Mouse (Mus musculus) midbrain, embryonic 11.5 days (tissue): ENCODE results near the gene Ubl7. TPM values are rescaled to one million over a fixed set of nuclear protein-coding genes. Genes with fewer than 3 reads are reported as not detected.

Source experiments
- ATAC-seq: fragments of 200-750 bp; cut with Nextera tagmentation; 2 replicates; pipeline ENCODE4 v1.8.0; 2017; ENCODE audit warnings: moderate TSS enrichment, moderate library complexity; ENCODE audit not compliant: low FRiP score
- DNase-seq: peaks from one replicate; pipeline ENCODE4 v3.0.0; 2015; ENCODE audit warnings: low spot score; ENCODE audit errors: missing footprints
- H3K27ac ChIP-seq: fragments of 300-500 bp; sonication (generic); 2 replicates; pipeline ENCODE4 v1.5.1; 2014; ENCODE audit warnings: low read depth, low read length
- H3K27me3 ChIP-seq: fragments of 300-500 bp; sonication (generic); 2 replicates; pipeline ENCODE4 v1.6.1; 2014; ENCODE audit warnings: mild to moderate bottlenecking, low read length, moderate library complexity, mixed read lengths; ENCODE audit not compliant: control insufficient read depth, insufficient read depth
- H3K36me3 ChIP-seq: fragments of 300-500 bp; sonication (generic); 2 replicates; pipeline ENCODE4 v1.6.1; 2014; ENCODE audit warnings: mild to moderate bottlenecking, low read length, moderate library complexity, mixed read lengths; ENCODE audit not compliant: control insufficient read depth, insufficient read depth
- H3K4me1 ChIP-seq: fragments of 300-500 bp; sonication (generic); 2 replicates; pipeline ENCODE4 v1.6.1; 2014; ENCODE audit warnings: low read length; ENCODE audit not compliant: control insufficient read depth, insufficient read depth
- H3K4me2 ChIP-seq: fragments of 300-500 bp; sonication (generic); 2 replicates; pipeline ENCODE4 v1.6.1; 2014; ENCODE audit warnings: mild to moderate bottlenecking, moderate library complexity
- H3K4me3 ChIP-seq: fragments of 300-500 bp; sonication (generic); 2 replicates; pipeline ENCODE4 v1.5.1; 2014; ENCODE audit warnings: low read depth, low read length
- H3K9ac ChIP-seq: fragments of 300-500 bp; sonication (generic); 2 replicates; pipeline ENCODE4 v1.6.1; 2014; ENCODE audit warnings: low read length
- H3K9me3 ChIP-seq: fragments of 300-500 bp; sonication (generic); 2 replicates; pipeline ENCODE4 v1.6.1; 2016; ENCODE audit warnings: low read length; ENCODE audit not compliant: control insufficient read depth
- WGBS: fragments of 180-500 bp; shearing (Covaris S2); extraction: QIAGEN DNeasy Blood & Tissue Kit; methylation state at CpG from one replicate; pipeline ENCODE4 v1.1.7; 2014; 5-methylcytosine and 5-hydroxymethylcytosine counted together
- polyA plus RNA-seq: library from polyadenylated mRNA; unstranded; fragments of >200 nt; fragmentation: Nextera tagmentation; extraction: Ambion mirVana; gene quantifications from 2 replicates; pipeline ENCODE4 v1.2.1, GENCODE M21; 2014

Ubl7 gene
- polyA plus RNA-seq, 1 experiment from 2014 or later, result 111 TPM

DNA sequence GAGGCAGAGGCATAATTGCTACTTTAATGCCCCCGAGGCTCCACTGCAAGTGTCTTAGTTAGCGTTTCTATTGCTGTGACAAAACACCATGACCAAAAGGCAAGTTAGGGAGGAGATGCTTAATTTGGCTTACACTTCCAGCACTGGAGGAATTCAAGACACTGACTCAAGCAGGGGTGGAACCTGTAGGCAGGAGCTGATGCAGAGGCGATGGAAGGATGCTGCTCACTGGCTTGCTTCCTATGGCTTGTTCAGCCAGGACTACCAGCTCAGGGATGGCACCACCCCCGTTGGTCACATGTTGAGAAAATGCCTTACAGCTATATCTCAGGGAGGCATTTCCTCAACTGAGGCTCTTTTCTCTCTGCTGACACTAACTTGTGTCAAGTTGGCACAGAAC is 8.6 kb upstream of the Ubl7 start:
- H3K9me3 ChIP-seq, result no peaks in the 10 kb centered on the region
- H3K36me3 ChIP-seq, result no peaks in the 10 kb centered on the region
- H3K27ac ChIP-seq, result no peak overlapping the region; the same call in 1 of the 2 replicates
- no peak overlapping the region for H3K4me2 ChIP-seq
- 78% methylated on average over 4 of the region's 4 CpGs for WGBS
- no peak overlapping the region for H3K4me3 ChIP-seq
- H3K9ac ChIP-seq, result no peak overlapping the region
- no peaks in the 10 kb centered on the region for H3K27me3 ChIP-seq
- DNase-seq, result no peak
- no peak for ATAC-seq
- peaks cover 5% of the 10 kb centered on the region for H3K4me1 ChIP-seq

DNA sequence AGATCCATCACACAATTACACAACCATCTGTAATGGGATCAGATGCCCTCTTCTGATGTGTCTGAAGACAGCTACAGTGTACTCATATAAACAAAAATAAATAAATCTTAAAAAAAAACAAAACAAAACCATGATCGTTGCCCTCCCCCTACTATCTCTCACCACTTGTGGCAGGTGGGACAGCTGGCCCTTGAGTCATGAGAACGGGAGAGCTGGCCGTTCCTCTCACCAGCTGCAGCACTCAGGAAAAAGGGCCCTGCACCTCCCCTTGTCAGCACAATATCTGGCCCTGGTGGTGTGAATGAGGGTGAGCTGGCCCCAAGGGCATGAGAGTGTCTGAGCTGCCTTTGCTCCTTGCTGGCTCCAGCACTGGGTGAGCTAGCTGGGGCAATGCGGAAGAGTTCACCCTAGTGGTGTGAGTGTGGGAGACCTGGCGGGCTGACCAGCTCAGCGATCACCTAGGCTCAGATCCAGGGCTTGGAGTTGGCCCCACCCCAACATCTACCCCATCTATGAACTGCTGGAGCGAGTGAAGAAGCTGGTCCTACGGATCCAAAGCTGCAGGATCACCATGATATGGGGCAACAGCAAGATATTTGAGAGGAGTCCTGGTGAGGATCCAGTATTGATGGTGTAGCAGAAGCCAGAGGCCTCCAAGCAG is 7.1 kb upstream of the Ubl7 start:
- H3K4me1 ChIP-seq, result peaks cover 5% of the 10 kb centered on the region
- no peaks in the 10 kb centered on the region for H3K27me3 ChIP-seq
- no peak overlapping the region for H3K9ac ChIP-seq
- no peak overlapping the region for H3K4me3 ChIP-seq
- 77% methylated on average over 8 of the region's 8 CpGs for WGBS
- H3K36me3 ChIP-seq, result no peaks in the 10 kb centered on the region
- ATAC-seq (no peak), DNase-seq (no peak)
- H3K4me2 ChIP-seq, result no peak overlapping the region
- no peak overlapping the region for H3K27ac ChIP-seq
- no peaks in the 10 kb centered on the region for H3K9me3 ChIP-seq

DNA sequence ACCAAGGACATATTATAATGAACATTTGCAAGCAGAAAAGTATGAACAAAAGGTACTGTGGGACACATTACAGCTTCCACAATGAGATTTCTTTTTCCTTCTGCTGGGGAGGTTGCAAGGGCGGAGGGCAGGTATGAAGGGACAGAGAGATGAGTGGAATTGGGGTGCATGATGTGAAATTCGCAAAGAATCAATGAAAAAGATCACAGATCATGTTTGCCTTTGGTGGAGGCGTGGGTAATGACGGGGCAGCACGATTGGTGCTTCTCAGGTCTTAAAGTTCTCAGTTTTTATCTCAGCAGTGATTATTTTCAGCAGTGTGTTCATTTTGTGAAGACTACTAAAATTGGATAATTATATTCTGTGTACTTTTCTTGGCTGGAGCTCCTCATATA is 6.5 kb upstream of the Ubl7 start:
- no peak overlapping the region for H3K4me3 ChIP-seq
- no peaks in the 10 kb centered on the region for H3K36me3 ChIP-seq
- H3K9me3 ChIP-seq, result no peaks in the 10 kb centered on the region
- peaks cover 5% of the 10 kb centered on the region for H3K4me1 ChIP-seq
- H3K4me2 ChIP-seq, result no peak overlapping the region
- no peaks in the 10 kb centered on the region for H3K27me3 ChIP-seq
- no peak overlapping the region for H3K9ac ChIP-seq
- ATAC-seq (no peak), DNase-seq (no peak)
- WGBS, result 91% methylated on average over 5 of the region's 5 CpGs
- H3K27ac ChIP-seq, result no peak overlapping the region

DNA sequence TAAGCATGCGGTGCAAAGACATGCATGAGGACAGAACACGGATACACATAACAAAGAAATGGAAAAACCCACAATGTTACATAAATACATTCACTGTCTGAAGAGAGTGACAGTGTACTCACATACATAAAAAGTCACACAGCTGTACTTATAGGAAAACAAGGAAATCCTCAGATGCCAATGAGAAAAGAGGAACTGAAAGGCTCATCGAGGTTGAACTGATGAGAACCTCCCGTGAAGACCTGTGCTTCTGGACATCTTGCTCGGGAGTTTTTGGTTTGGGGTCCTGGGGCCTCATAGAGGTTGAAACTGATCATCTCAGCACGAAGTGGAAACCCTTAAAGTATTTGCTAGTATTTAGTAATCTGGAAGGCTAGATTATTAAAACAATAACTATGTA is 3.6 kb upstream of the Ubl7 start:
- no peaks in the 10 kb centered on the region for H3K36me3 ChIP-seq
- no peaks in the 10 kb centered on the region for H3K9me3 ChIP-seq
- DNase-seq (no peak), ATAC-seq (no peak)
- H3K4me2 ChIP-seq, result no peak overlapping the region
- no peak overlapping the region for H3K9ac ChIP-seq
- peaks cover 10% of the 10 kb centered on the region; the same call in 1 of the 2 replicates for H3K4me1 ChIP-seq
- H3K27ac ChIP-seq, result no peak overlapping the region
- 86% methylated on average over 6 of the region's 6 CpGs for WGBS
- H3K27me3 ChIP-seq, result no peaks in the 10 kb centered on the region
- H3K4me3 ChIP-seq, result no peak overlapping the region

DNA sequence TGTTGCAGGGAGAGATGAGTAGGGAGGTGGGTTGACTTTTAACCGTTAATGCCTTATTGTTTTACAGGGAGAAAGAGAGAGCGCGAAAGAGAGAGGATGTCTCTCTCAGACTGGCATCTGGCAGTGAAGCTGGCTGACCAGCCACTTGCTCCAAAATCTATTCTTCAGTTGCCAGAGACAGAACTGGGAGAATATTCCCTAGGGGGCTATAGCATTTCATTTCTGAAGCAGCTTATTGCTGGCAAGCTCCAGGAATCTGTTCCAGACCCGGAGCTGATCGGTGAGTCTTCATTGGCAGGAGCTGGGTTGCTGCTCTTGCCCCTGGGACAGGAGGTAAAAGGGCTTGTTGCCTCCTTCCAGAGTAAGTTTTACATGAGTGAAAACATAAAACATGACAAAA is 1.8 kb downstream of the Ubl7 start:
- Histone ChIP-seq H3K27me3 (no peaks in the 10 kb centered on the region), H3K36me3 (no peaks in the 10 kb centered on the region), H3K4me1 (peaks cover 10% of the 10 kb centered on the region; the same call in 1 of the 2 replicates), H3K9me3 (no peaks in the 10 kb centered on the region), H3K4me3 (no peak overlapping the region), H3K27ac (no peak overlapping the region), H3K9ac (no peak overlapping the region), H3K4me2 (no peak overlapping the region)
- DNase-seq (no peak), ATAC-seq (no peak)
- WGBS, result 95% methylated on average over 5 of the region's 5 CpGs

DNA sequence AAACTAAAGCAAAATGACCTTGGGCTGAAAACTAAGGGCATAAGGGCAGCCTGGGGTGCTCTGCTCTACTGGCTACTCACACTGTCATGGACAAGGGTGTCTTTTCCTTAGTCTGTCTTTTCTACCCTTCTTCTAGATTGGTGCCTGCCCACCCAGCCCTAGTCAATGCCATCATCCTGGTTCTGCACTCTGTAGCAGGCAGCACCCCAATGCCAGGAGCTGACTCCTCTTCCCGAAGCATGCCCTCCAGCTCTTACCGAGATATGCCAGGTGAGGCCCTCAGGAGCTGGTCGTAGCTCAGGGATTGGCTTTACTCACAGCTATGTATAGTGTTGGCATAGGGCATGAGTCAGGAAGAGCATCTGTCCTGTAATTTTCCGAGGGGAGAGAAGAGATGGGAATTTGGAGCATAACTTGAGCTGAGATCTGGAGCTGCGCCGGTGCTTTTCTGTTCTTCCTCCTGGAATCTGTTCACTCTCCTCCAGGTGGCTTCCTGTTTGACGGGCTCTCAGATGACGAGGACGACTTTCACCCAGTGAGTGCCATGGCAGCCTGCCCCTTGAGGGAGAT is 10.8 kb downstream of the Ubl7 start:
- ATAC-seq (no peak), DNase-seq (no peak)
- H3K4me3 ChIP-seq, result no peak overlapping the region
- no peaks in the 10 kb centered on the region for H3K27me3 ChIP-seq
- no peaks in the 10 kb centered on the region for H3K4me1 ChIP-seq
- no peaks in the 10 kb centered on the region for H3K9me3 ChIP-seq
- 90% methylated on average over 9 of the region's 9 CpGs for WGBS
- no peak overlapping the region for H3K9ac ChIP-seq
- H3K4me2 ChIP-seq, result no peak overlapping the region
- H3K27ac ChIP-seq, result no peak overlapping the region
- H3K36me3 ChIP-seq, result peaks cover 26% of the 10 kb centered on the region; the same call in 1 of the 2 replicates

DNA sequence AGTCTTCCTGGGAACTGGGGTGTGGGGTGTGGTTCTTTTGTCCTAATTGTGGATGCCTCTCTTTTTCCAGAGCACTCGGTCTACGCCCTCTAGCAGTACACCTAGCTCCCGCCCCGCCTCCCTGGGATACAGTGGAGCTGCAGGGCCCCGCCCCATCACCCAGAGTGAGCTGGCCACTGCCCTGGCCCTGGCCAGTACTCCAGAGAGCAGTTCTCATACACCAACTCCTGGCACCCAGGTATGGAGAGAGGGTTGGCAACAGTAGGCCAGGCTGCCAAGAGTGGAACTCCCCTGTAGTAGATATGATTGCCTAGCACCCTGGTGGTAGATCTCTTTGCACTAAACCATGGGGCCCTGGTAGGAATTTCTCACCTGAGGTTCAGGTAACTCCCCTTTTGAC is 11.6 kb downstream of the Ubl7 start:
- Histone ChIP-seq H3K4me3 (no peak overlapping the region), H3K27ac (no peak overlapping the region), H3K9ac (no peak overlapping the region), H3K36me3 (peaks cover 27% of the 10 kb centered on the region; the same call in 1 of the 2 replicates), H3K4me2 (no peak overlapping the region), H3K4me1 (no peaks in the 10 kb centered on the region), H3K9me3 (no peaks in the 10 kb centered on the region), H3K27me3 (no peaks in the 10 kb centered on the region)
- no peak for DNase-seq
- no peak for ATAC-seq
- WGBS, result 90% methylated on average over 5 of the region's 5 CpGs

DNA sequence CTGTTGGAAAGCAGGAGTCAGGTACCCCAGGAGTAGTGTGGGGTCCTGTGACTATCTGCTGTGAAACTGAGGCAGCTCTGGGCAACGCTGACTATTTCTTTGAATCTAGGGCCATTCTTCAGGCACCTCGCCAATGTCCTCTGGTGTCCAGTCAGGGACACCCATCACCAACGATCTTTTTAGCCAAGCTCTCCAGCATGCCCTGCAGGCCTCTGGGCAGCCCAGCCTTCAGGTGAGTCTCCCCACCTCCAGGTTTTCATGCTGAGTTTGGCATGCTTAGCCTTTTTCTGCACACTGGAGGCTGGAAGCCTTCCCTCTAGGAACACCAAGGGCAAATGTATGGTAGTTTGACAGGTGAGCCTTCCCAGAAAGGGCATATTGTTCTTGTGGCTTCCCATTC is 12.3 kb downstream of the Ubl7 start:
- H3K9ac ChIP-seq, result no peak overlapping the region
- H3K9me3 ChIP-seq, result no peaks in the 10 kb centered on the region
- 89% methylated on average over 3 of the region's 3 CpGs for WGBS
- ATAC-seq (no peak), DNase-seq (no peak)
- H3K4me3 ChIP-seq, result no peak overlapping the region
- no peak overlapping the region for H3K27ac ChIP-seq
- H3K27me3 ChIP-seq, result no peaks in the 10 kb centered on the region
- H3K36me3 ChIP-seq, result peaks cover 28% of the 10 kb centered on the region; the same call in 1 of the 2 replicates
- H3K4me1 ChIP-seq, result no peaks in the 10 kb centered on the region
- H3K4me2 ChIP-seq, result no peak overlapping the region

DNA sequence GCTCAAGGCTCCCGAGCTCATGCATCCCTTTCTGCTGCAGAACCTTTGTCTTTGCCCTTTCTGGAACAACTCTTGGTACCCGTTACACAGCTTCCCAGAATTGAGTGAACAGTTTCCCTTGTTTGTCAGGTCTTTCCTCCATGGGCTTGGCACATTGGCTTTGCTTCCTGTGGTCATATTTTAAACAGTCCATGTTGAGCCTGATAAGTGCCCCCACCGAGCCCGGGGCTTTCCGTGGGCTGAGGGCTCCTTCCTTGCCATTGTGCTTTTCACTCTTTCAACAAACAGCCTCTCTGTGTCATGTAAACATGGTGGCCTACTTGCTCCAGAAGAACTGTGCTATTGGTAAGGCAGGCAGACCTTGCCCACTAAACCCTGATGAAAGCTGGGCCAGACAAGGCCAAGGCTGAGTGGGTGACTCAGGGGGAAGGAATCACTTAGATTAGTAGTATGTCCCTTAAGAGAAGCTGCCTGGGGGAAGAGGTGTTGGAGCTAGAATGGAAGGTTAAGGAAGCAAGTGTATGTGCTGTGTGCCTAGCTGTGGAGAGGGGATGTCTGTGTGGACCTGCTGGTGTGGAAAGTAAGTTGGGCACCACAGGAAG is 20.5 kb downstream of the Ubl7 start:
- Histone ChIP-seq H3K4me3 (no peak overlapping the region), H3K27ac (no peak overlapping the region; the same call in 1 of the 2 replicates), H3K27me3 (no peaks in the 10 kb centered on the region), H3K36me3 (peaks cover 2% of the 10 kb centered on the region; the same call in 1 of the 2 replicates), H3K4me1 (no peaks in the 10 kb centered on the region), H3K9ac (no peak overlapping the region), H3K4me2 (no peak overlapping the region), H3K9me3 (no peaks in the 10 kb centered on the region)
- no peak for ATAC-seq
- WGBS, result 80% methylated on average over 5 of the region's 5 CpGs
- no peak for DNase-seq
